Mouse (Mus musculus): Measurements from ENCODE around the gene Cdc42ep5.

GRCm38 (mm10) chr7:4123732-4124131 lies 40.9 kb downstream of the Cdc42ep5 start:
- TF ChIP-seq POLR2A (IDR thresholded peaks at IDR 0.05; ENCODE audit: extremely low read depth, insufficient read depth, low read length), result no peak
- TF ChIP-seq CTCF (IDR thresholded peaks at IDR 0.05; ENCODE audit: extremely low read depth, insufficient read depth, low read length), result no peak
